Mouse (Mus musculus) liver, postnatal 0 days (tissue): ENCODE results near the gene Cdk12. TPM values are rescaled to one million over a fixed set of nuclear protein-coding genes. Genes with fewer than 3 reads are reported as not detected.
A peak's percentile ranks its signal among the peaks of the same experiment; 100 is the strongest.

Experiments used
- ATAC-seq: fragments of 200-750 bp; cut with Nextera tagmentation; 2 replicates; pipeline ENCODE4 v1.8.0; 2017; ENCODE audit warnings: mild to moderate bottlenecking, moderate library complexity
- DNase-seq: peaks from one replicate; pipeline ENCODE4 v3.0.0-alpha.2; 2016
- H3K27ac ChIP-seq: fragments of 300-500 bp; sonication (generic); 2 replicates; pipeline ENCODE4 v1.5.1; 2014; ENCODE audit warnings: antibody characterized with exemption, moderate library complexity, mild to moderate bottlenecking, low read depth
- H3K27me3 ChIP-seq: fragments of 300-500 bp; sonication (generic); 2 replicates; pipeline ENCODE4 v1.6.1; 2014; ENCODE audit warnings: low read length, control low read depth, mixed read lengths; ENCODE audit not compliant: insufficient read depth
- H3K36me3 ChIP-seq: fragments of 300-500 bp; sonication (generic); replicated peaks from 2 replicates; pipeline ENCODE4 v1.6.1; 2014; ENCODE audit warnings: mild to moderate bottlenecking, control low read depth, low read length, moderate library complexity, mixed read lengths; ENCODE audit not compliant: insufficient read depth
- H3K4me1 ChIP-seq: fragments of 300-500 bp; sonication (generic); 2 replicates; pipeline ENCODE4 v1.6.1; 2014; ENCODE audit warnings: antibody characterized with exemption, mild to moderate bottlenecking, control low read depth; ENCODE audit not compliant: insufficient read depth
- H3K4me2 ChIP-seq: fragments of 300-500 bp; sonication (generic); 2 replicates; pipeline ENCODE4 v1.6.1; 2014; ENCODE audit warnings: low read depth, mild to moderate bottlenecking, low read length, moderate library complexity, mixed read lengths
- H3K4me3 ChIP-seq: fragments of 300-500 bp; sonication (generic); 2 replicates; pipeline ENCODE4 v1.5.1; 2014; ENCODE audit warnings: low read depth, low read length
- H3K9ac ChIP-seq: fragments of 300-500 bp; sonication (generic); replicated peaks from 2 replicates; pipeline ENCODE4 v1.6.1; 2014; ENCODE audit warnings: mild to moderate bottlenecking, moderate library complexity
- H3K9me3 ChIP-seq: fragments of 300-500 bp; sonication (generic); 2 replicates; pipeline ENCODE4 v1.6.1; 2016; ENCODE audit warnings: mild to moderate bottlenecking, control low read depth, low read length, mixed read lengths
- CTCF ChIP-seq: sonication (generic); IDR thresholded peaks from 2 replicates; pipeline ENCODE4 v1.5.1; 2016; ENCODE audit warnings: antibody characterized with exemption, low read depth
- EP300 ChIP-seq: IDR thresholded peaks from 2 replicates; pipeline ENCODE4 v1.6.1; 2016; ENCODE audit warnings: antibody characterized with exemption, low read depth, mild to moderate bottlenecking
- WGBS: fragments of 180-500 bp; shearing (Covaris S2); extraction: QIAGEN DNeasy Blood & Tissue Kit; methylation state at CpG from one replicate; pipeline ENCODE4 v1.1.7; 2014; ENCODE audit not compliant: insufficient replicate concordance; 5-methylcytosine and 5-hydroxymethylcytosine counted together
- polyA plus RNA-seq: library from polyadenylated mRNA; unstranded; fragments of >200 nt; fragmentation: Nextera tagmentation; extraction: Ambion mirVana; gene quantifications from 2 replicates; pipeline ENCODE4 v1.2.1, GENCODE M21; 2015

The Cdk12 gene
- polyA plus RNA-seq, 1 experiment from 2014 or later = 3.9 TPM

DNA sequence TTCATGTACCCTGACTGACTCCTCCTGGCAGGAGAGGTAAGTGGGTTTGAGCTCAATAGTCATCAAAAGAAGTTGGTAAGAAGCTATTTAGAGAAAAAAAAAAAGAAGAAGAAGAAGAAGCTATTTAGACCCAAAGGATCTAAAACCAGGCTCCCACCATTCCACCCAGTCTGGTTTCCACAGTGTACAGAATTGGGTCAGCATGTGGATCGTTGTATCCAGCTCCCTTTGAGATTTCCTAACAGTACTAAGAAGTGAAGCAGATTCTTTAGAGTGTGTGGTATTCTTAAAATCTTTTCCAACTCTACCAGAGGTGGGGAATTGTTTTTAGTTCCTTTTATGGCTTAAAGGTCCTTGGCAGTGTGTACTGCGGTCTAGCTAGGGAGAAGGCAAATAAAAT is 50.9 kb downstream of the Cdk12 start:
- ATAC-seq (no peak), DNase-seq (no peak)
- no peaks in the 10 kb centered on the region for H3K27me3 ChIP-seq
- peaks cover 14% of the 10 kb centered on the region for H3K36me3 ChIP-seq
- no peak overlapping the region for H3K9ac ChIP-seq
- no peak overlapping the region for H3K4me2 ChIP-seq
- WGBS = 90% methylated on average over 2 of the region's 2 CpGs
- TF ChIP-seq EP300 = no peak
- TF ChIP-seq CTCF = no peak
- no peak overlapping the region for H3K4me3 ChIP-seq
- no peak overlapping the region for H3K27ac ChIP-seq
- H3K9me3 ChIP-seq = no peaks in the 10 kb centered on the region
- 0 out of 2 replicates have a peak, but pooled peaks cover 2% of the 10 kb centered on the region for H3K4me1 ChIP-seq

DNA sequence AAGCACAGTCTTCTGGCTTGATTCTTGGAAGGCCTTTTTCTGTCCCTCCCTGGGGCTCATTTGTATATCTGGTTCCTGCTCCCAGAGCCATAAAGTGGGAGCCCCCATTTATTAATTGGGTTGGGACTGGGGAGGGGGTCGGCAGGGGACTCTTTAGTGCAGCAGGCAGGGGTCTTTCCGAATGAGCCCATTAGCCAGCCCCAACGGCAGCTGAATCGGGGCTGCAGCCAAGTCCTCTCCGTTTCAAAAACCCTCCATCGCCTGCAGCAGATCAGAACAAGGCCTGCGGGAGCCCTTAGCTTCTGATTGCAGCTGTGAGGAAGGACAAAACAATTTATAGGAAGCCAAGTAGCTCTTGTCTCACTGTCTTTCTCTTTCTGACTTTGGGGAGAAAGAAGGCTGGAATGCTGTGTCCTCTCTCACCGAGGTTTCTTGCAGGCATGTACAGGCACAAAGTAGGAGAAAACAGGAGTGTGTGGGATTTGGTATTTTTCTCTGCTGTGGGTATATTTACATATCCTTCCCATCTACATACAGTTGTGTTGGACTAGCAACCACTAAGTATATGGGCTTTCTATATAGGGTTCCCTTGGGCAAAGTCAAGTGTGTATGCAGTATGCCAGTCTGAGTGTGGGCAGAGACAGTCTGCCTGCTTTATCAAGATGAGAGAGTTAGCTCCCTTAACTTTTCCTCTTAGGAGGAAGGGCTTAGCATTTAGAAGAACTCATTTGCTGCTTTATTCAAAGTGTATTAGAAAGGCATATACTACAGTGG is 58.0 kb downstream of the Cdk12 start:
- DNase-seq = no peak

DNA sequence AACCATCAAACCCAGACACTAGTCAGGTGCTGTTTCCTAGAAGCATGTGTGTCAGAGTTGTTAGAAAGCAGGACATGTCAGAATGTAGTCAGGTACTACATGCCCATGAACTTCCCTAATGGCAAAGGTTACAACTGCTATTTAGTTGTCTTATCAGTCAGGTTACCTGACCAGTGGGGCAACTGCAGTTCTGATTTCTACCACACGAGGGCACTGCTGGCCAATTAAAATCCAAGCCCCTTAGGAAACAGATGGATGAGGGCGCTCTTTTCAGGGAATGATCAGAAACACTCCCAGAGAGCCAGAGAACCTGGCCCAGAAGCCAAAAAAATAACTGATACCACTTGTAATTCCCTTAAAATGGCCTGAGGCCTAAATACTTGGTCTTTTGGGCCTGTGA is 62.2 kb downstream of the Cdk12 start:
- TF ChIP-seq EP300 = no peak
- TF ChIP-seq CTCF = peak; percentile 95
- H3K4me1 ChIP-seq = no peaks in the 10 kb centered on the region
- H3K4me3 ChIP-seq = no peak overlapping the region
- ATAC-seq = peak; percentile 48; the same call in 1 of the 2 replicates
- H3K9me3 ChIP-seq = no peaks in the 10 kb centered on the region
- no peak overlapping the region for H3K27ac ChIP-seq
- H3K36me3 ChIP-seq = peaks cover 54% of the 10 kb centered on the region
- WGBS = 13% methylated on average over 2 of the region's 2 CpGs
- H3K4me2 ChIP-seq = no peak overlapping the region
- DNase-seq = peak; percentile 85
- H3K9ac ChIP-seq = no peak overlapping the region
- no peaks in the 10 kb centered on the region for H3K27me3 ChIP-seq

More for the DNA sequence above, 58.0 kb downstream of the Cdk12 start:
- no peak overlapping the region for H3K27ac ChIP-seq
- H3K36me3 ChIP-seq = peaks cover 21% of the 10 kb centered on the region
- no peak overlapping the region for H3K4me2 ChIP-seq
- H3K27me3 ChIP-seq = no peaks in the 10 kb centered on the region
- H3K9ac ChIP-seq = no peak overlapping the region
- TF ChIP-seq EP300 = no peak
- TF ChIP-seq CTCF = no peak
- no peaks in the 10 kb centered on the region for H3K9me3 ChIP-seq
- 0 out of 2 replicates have a peak, but pooled peaks cover 2% of the 10 kb centered on the region for H3K4me1 ChIP-seq
- no peak overlapping the region for H3K4me3 ChIP-seq
- ATAC-seq = no peak
- WGBS = 80% methylated on average over 8 of the region's 8 CpGs

DNA sequence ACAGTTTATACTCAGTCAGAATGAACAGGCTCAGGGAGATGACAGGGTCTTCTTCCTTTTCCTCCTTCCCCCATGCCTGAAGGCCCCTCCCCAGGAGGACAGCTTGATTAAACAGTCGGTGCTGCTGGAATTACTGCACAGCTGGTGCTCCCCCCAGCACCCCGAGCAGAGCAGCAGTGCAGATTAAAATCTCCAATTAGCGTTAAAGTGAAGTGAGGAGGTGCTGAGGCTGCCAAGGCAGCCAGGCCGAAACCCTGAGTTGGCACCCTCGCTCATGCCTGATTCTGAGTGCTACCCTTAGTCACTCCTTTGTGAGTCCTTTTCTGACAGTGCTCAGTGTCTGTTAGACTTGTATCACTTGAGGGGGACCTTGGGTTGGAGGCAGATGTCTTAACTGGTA is 63.0 kb downstream of the Cdk12 start:
- Histone ChIP-seq H3K27ac (no peak overlapping the region), H3K9ac (no peak overlapping the region), H3K4me1 (no peaks in the 10 kb centered on the region), H3K4me3 (no peak overlapping the region), H3K27me3 (no peaks in the 10 kb centered on the region), H3K4me2 (no peak overlapping the region), H3K9me3 (no peaks in the 10 kb centered on the region), H3K36me3 (peaks cover 58% of the 10 kb centered on the region)
- WGBS = 81% methylated on average over 5 of the region's 5 CpGs
- ATAC-seq = no peak
- no peak for DNase-seq
- no peak for TF ChIP-seq CTCF
- TF ChIP-seq EP300 = no peak

DNA sequence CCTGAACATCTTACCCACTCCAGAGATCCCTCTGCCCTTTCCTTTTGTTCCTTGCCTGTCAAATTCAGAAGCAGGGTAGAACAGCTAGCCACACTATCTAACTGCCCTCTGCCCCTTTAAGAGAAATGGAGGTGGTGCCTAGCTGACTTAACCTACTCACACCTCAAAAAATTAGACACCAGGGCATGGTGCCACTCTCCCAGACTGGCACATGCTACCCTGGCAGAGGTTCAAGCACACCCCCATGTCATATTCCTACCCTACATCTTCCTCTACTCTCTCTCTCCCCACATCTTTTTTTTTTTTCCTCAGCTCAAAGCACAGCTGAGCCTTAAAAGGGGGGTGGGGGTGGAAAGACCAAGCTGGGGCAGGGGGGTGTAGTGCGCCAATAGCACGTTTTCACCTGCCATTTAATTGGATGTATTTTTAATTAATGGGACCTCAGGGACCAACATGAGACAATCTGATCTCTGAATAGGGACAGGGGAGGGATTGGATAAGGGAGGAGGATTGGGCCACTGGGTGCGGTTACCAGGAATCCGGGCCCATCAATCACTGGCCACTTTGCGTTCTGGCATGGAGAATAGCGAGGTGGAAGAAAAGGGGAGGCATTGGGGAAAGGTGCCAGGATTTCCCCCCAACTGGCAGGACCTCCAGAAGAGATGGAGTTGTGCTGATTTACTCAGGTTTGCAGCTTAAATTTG is 64.0 kb downstream of the Cdk12 start:
- H3K4me2 ChIP-seq = no peak overlapping the region
- no peaks in the 10 kb centered on the region for H3K4me1 ChIP-seq
- no peak for DNase-seq
- ATAC-seq = no peak
- H3K36me3 ChIP-seq = peaks cover 64% of the 10 kb centered on the region
- no peak overlapping the region for H3K9ac ChIP-seq
- TF ChIP-seq EP300 (no peak), CTCF (no peak)
- 91% methylated on average over 6 of the region's 6 CpGs for WGBS
- H3K27me3 ChIP-seq = no peaks in the 10 kb centered on the region
- no peaks in the 10 kb centered on the region for H3K9me3 ChIP-seq
- no peak overlapping the region for H3K27ac ChIP-seq
- H3K4me3 ChIP-seq = no peak overlapping the region

DNA sequence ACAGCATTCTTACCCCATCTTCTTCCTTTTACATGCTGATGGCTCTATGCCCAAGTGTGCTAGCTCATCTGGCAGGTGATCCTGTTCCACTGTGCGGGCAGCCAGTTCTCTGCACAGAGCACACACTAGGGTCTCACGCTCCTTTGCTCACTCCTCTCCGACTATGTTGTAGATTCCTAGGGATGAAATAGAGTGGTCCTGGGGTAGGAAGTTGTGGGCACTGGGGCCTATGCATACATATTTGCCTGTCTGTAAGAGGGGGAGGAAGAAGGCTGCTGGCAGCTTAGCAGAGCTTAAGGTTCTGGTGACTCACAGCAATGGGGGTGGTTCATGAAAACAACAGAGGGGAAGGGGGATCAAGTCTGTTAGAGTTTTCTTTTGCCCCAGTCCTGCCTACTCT is 67.2 kb downstream of the Cdk12 start:
- Histone ChIP-seq H3K4me1 (no peaks in the 10 kb centered on the region), H3K4me2 (no peak overlapping the region), H3K4me3 (no peak overlapping the region), H3K9ac (no peak overlapping the region), H3K27me3 (no peaks in the 10 kb centered on the region), H3K36me3 (peaks cover 76% of the 10 kb centered on the region), H3K27ac (no peak overlapping the region), H3K9me3 (no peaks in the 10 kb centered on the region)
- WGBS = 86% methylated on average over 3 of the region's 3 CpGs
- TF ChIP-seq EP300 = no peak
- no peak for TF ChIP-seq CTCF
- ATAC-seq = no peak
- DNase-seq = no peak
